Comparison of ENCODE assay signal across 20 mouse cellular contexts in genomic region chr9:32761326-32761725, GRCm38 (mm10).
DNase-seq lines count a peak whose midpoint lies in the region; ATAC-seq and TF ChIP-seq lines count a peak whose summit lies in the region.
"Had no signal": no experiment of that assay in that cellular context is flagged by ENCODE, and none has a peak within 500 bp of the region (broad histone marks: within the 10 kb centered on the region; RNA-seq: fewer than 3 reads in every experiment).

No protein-coding gene starts in this region.

- no peak for TF ChIP-seq CTCF in lung, postnatal 0 days (IDR thresholded peaks at IDR 0.05)

- H3K4me3 ChIP-seq in heart, embryonic 12.5 days = no peak overlapping the region
- H3K4me3 ChIP-seq in lung, postnatal 0 days (ENCODE audit: low read depth, low read length) = no peak overlapping the region
- H3K4me3 ChIP-seq: embryonic facial prominence, embryonic 15.5 days; kidney, embryonic 15.5 days; limb, embryonic 12.5 days; midbrain, embryonic 12.5 days had no signal

- no peak for ATAC-seq in CD4-positive, CD25-positive, alpha-beta regulatory T cell, adult 4 months
- ATAC-seq in heart, embryonic 12.5 days (ENCODE audit: insufficient number of reproducible peaks, low FRiP score) = no peak
- peak; percentile 78 for ATAC-seq in lung, postnatal 0 days
- ATAC-seq: forebrain, embryonic 16.5 days had no signal

- intact Hi-C loops in heart, postnatal 36 days (cut with DNase I) = no loop called here

- no peak overlapping the region for H3K4me2 ChIP-seq in heart, embryonic 12.5 days
- H3K4me2 ChIP-seq in lung, postnatal 0 days (replicated peaks; ENCODE audit: low read depth, low read length) = no peak overlapping the region
- H3K4me2 ChIP-seq: embryonic facial prominence, embryonic 15.5 days; hindbrain, embryonic 14.5 days; kidney, embryonic 15.5 days; limb, embryonic 12.5 days; midbrain, embryonic 12.5 days had no signal

- peaks cover 20% of the 10 kb centered on the region for H3K4me1 ChIP-seq in heart, embryonic 12.5 days (replicated peaks)
- no peaks in the 10 kb centered on the region for H3K4me1 ChIP-seq in lung, postnatal 0 days (ENCODE audit: insufficient read depth, low read depth, low read length)
- H3K4me1 ChIP-seq: kidney, embryonic 15.5 days; midbrain, embryonic 12.5 days had no signal

- H3K36me3 ChIP-seq in heart, embryonic 12.5 days = peaks cover 13% of the 10 kb centered on the region
- H3K36me3 ChIP-seq in lung, postnatal 0 days (ENCODE audit: insufficient read depth, low read length) = no peaks in the 10 kb centered on the region
- H3K36me3 ChIP-seq: embryonic facial prominence, embryonic 15.5 days; midbrain, embryonic 12.5 days had no signal

- no peak overlapping the region for H3K9ac ChIP-seq in heart, embryonic 12.5 days
- H3K9ac ChIP-seq in lung, postnatal 0 days (replicated peaks; ENCODE audit: low read depth) = no peak overlapping the region
- H3K9ac ChIP-seq: embryonic facial prominence, embryonic 15.5 days; hindbrain, embryonic 14.5 days; kidney, embryonic 15.5 days; limb, embryonic 12.5 days; liver, embryonic 14.5 days; midbrain, embryonic 12.5 days had no signal

- 39% methylated on average over 2 of the region's 2 CpGs for WGBS in heart, embryonic 12.5 days
- WGBS in lung, postnatal 0 days = 47% methylated on average over 2 of the region's 2 CpGs

- TF ChIP-seq EP300 in lung, postnatal 0 days (IDR thresholded peaks at IDR 0.05) = peak; percentile 94

- no peaks in the 10 kb centered on the region for H3K9me3 ChIP-seq in heart, embryonic 12.5 days (replicated peaks)
- H3K9me3 ChIP-seq in lung, postnatal 0 days (ENCODE audit: low read length) = no peaks in the 10 kb centered on the region
- H3K9me3 ChIP-seq: embryonic facial prominence, embryonic 15.5 days; kidney, embryonic 15.5 days; limb, embryonic 12.5 days; midbrain, embryonic 12.5 days had no signal

- peak overlapping the region; percentile 47 for H3K27ac ChIP-seq in heart, embryonic 12.5 days (ENCODE audit: poor library complexity, severe bottlenecking)
- peak overlapping the region; percentile 64; the same call in 1 of the 2 replicates for H3K27ac ChIP-seq in lung, postnatal 0 days (ENCODE audit: low read length)
- H3K27ac ChIP-seq: embryonic facial prominence, embryonic 15.5 days; hindbrain, embryonic 14.5 days; kidney, embryonic 15.5 days; limb, embryonic 12.5 days; liver, embryonic 14.5 days; midbrain, embryonic 12.5 days had no signal

- peak; percentile 25 for DNase-seq in CD4-positive, CD25-positive, alpha-beta regulatory T cell, adult 2 months (ENCODE audit: low read depth, low spot score)
- DNase-seq in heart, postnatal 36 days = no peak
- peak; percentile 14 for DNase-seq in CD4-positive helper T cell, adult 2 months (ENCODE audit: low read depth, low spot score)
- peak; percentile 48 for DNase-seq in lung, postnatal 0 days (ENCODE audit: low spot score)
- DNase-seq in urinary bladder, postnatal 36 days (ENCODE audit: low spot score in 2 of 2) = no peak
- DNase-seq in right cerebral cortex, postnatal 25 days = no peak
- DNase-seq: adrenal gland, postnatal 36 days; cerebellum, adult 2 months; cerebellum, postnatal 36 days; thymus, postnatal 25 days had no signal

- H3K27me3 ChIP-seq in heart, embryonic 12.5 days (replicated peaks) = no peaks in the 10 kb centered on the region; the same call in 1 of the 2 replicates
- no peaks in the 10 kb centered on the region for H3K27me3 ChIP-seq in lung, postnatal 0 days (replicated peaks; ENCODE audit: insufficient read depth, low read length)
- H3K27me3 ChIP-seq: CH12.LX; embryonic facial prominence, embryonic 15.5 days; kidney, embryonic 15.5 days; limb, embryonic 12.5 days; midbrain, embryonic 12.5 days had no signal

Comparison
In these comparisons a context has a peak if more than half of its experiments do, and no peak if none do; other contexts are left out.
1. DNase-seq: peak in CD4-positive, CD25-positive, alpha-beta regulatory T cell, adult 2 months (single experiment), CD4-positive helper T cell, adult 2 months (single experiment) and lung, postnatal 0 days (single experiment); none in heart, postnatal 36 days (0 of 2), urinary bladder, postnatal 36 days (0 of 2) and right cerebral cortex, postnatal 25 days (single experiment).